Mouse (Mus musculus) MN1 (cell line): ENCODE measurements around the gene Gm10282.

Source experiments
- DNase-seq: peaks from one replicate; pipeline ENCODE4 v3.0.0-alpha.2; 2016; ENCODE audit warnings: low spot score

Gm10282 gene

GRCm38 (mm10) chr8:72305210-72305905 is at the start of gene Gm10282:
Gene Gm10282, minus strand, starts transcription at chr8:72305260.
- no peak for DNase-seq

DNA sequence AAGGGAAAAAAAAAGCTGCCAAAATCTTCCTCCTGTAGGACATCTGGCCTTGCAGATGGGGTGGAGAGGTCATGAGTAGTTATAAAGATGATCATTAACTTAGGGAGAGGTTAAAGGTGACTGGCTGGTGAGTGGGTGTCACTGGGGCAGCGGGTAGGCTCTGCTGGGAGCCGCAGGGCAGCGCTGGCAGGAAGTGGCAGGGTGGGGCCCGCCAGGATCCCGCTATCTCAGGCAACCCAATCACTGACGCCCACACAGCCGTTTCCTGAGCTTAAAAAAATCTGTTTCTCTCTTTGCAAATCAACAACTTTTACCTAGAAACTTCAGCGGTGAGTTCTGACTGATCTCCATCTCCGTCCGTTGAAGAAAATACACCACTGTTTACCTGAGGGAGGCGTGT is 49.2 kb upstream of the Gm10282 start:
- no peak for DNase-seq

GRCm38 (mm10) chr8:72353700-72354045 is 48.6 kb upstream of the Gm10282 start:
- DNase-seq = no peak

- DNase-seq = no peak
Observed at GRCm38 (mm10) chr8:72352951-72353699, 48.1 kb upstream of the Gm10282 start.

GRCm38 (mm10) chr8:72351405-72352005 is 46.4 kb upstream of the Gm10282 start:
- DNase-seq = no peak

DNA sequence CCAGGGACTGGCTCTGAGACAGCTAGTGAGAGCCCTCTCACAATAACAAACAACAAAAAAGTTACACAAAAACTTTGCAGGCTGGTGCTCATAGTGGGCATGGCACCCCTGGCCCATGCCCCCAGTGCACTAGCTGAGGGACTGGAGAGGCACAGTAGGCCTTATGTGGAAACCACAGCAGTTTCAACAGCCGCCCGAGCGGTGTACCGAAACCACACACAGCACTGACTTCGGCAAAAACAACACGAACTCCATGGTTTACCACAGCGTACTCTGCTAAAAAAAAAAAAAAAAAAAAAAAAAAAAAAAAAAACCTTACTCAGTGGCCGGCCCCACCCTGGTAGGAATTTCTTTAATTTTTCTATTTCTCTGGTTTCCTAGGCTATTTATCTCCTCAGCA is 45.7 kb upstream of the Gm10282 start:
- DNase-seq = no peak

GRCm38 (mm10) chr8:72349838-72350237 is 44.8 kb upstream of the Gm10282 start:
- no peak for DNase-seq

GRCm38 (mm10) chr8:72348956-72349355 is 43.9 kb upstream of the Gm10282 start:
- DNase-seq = no peak

DNA sequence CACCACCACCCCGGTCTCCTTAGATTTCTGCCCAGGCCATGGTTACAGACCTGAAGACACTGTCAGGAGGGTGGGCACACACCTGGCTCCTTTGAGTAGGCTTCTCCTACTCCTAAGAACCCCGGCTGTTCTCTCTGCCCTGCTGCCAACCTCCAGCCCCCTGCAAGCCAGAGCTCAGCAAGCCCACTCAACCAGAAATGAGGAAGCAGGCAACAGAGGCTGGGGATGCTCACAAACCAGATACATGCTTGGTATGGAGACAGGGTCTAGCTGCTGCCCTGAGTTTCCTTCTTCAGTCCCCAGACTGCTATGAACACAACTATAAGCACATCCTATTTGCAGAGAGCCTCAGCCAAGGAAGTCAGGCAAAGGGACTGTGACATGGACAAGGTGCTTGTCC is 43.1 kb upstream of the Gm10282 start:
- DNase-seq = no peak

- no peak for DNase-seq
Observed at GRCm38 (mm10) chr8:72347553-72347952, 42.5 kb upstream of the Gm10282 start.

DNA sequence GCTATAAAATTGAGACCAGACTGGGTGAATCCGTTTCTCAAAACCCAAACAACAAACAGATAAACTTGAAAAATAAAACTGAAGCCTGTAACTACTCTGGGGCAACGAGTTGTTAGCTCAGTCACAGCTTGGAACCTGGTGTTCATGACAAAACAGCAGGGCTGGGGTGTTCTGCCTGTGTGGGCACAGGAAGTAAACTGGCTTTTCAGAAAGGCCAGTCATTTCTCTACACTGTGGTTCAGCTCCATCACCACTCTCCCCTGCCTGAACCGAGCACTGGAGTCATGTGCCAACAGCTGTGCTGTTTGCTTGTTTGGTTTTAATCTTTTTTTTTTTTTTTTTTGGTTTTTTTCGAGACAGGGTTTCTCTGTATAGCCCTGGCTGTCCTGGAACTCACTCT is 38.7 kb upstream of the Gm10282 start:
- no peak for DNase-seq

GRCm38 (mm10) chr8:72342556-72343300 is 37.7 kb upstream of the Gm10282 start:
- DNase-seq = no peak

DNA sequence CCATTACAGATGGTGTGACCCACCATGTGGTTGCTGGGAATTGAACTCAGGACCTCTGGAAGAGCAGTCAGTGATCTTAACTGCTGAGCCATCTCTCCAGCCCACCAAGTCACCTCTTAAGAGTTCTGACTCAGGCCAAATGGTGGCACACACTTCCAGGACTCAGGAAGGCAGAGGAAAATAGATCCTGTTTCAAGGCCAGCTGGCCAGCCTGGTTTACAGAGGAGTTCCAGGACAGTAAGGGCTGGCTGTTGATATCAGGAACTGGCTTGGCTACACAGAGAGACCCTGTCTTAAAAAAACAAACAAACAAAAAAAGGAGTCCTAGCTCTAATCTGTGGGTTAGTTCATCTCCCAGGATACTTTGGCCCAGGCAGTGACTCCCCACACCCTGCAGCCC is 32.0 kb upstream of the Gm10282 start:
- no peak for DNase-seq

GRCm38 (mm10) chr8:72336273-72336672 is 31.2 kb upstream of the Gm10282 start:
- DNase-seq = no peak

DNA sequence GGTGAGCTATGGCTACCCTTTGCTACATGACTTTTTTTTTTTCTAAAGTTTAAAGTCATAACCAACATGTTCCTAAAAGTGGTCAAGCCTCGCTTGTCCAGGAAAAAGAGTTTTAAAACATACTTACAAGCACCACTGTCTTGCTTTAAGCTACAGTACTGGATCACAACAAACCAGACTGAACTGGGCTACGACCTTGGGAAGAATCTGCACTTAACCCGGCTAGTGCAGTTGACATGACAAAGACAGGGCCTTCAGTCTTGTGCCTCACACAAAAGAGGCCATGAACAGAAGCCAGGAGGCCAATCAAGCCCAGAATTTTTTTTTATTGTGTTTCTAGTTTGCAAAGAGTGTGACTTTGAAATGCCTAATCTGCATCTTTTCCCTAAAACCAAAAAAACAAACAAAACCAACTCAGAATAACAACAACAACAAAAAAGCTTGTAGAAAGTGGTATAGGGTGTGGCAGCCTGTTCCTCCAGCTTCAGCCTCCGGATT is 29.1 kb upstream of the Gm10282 start:
- DNase-seq = no peak

- no peak for DNase-seq
Observed at GRCm38 (mm10) chr8:72333429-72334143, 28.5 kb upstream of the Gm10282 start.

- no peak for DNase-seq
Observed at GRCm38 (mm10) chr8:72331631-72332030, 26.6 kb upstream of the Gm10282 start.

DNA sequence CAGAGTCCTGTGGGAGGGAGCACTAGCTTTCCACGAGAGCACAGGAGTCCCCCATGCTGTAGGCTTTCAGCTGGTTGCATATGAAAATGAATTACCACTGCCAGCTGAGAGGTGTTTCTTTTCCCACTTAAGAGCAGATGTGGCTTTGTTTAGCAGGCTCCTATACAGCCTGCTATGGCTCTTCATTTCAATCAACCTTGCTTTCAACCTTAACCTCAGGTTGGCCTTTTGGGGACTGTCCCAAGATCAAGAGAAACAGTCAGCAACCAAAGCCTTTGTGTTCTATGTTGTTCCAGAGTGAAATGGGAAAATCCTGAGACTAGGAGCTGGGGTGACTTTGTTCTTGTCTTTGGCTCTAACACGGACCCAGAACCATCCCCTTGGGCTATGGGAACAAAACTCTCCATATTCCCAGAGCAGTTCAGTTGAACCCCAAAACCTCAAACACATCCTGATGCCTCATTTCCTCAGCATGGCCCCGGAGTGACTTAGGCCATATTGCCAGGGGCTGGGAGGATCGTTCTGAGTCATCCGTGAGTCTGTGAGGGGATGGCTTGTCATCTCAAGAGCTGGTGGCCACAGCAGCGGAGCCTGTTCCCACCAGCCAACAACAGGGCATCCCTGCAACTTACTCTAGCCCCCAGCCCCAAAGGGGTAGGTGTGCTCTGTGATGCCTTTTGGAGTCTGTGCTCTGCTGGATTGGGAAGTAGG is 25.9 kb upstream of the Gm10282 start:
- DNase-seq = no peak

- DNase-seq = no peak
Observed at GRCm38 (mm10) chr8:72329116-72329515, 24.1 kb upstream of the Gm10282 start.

GRCm38 (mm10) chr8:72324708-72325107 is 19.6 kb upstream of the Gm10282 start:
- no peak for DNase-seq

DNA sequence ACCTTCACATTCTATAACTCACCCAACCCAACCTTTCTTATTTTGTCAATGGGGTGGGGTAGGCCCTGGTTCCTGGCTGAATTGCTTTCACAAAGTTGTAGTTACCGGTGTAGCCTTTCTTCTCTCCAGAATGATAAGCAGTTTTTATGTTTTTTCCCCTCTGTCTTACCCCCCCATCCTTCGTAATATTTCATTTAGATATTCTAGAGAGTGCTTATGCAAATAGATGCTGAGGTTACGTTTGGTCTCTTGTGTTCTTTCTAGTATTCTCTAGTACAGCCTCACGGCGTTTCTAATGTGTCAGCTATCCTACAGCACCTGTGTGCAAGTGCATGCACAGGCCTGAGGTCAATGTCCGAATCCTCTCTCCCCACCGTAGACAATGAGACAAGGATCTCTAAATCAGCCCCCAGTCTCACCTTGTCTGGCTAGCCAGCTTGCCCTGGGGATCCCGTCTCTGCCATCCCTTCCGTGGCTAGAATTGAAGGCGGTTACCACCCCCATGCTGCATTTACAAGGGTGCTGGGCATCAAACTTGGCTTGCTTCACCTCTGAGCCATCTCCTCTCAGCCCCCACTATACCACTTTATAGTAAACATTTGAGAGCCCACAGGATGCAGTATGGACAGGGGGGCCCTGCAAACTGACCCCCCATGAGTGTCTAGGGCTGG is 19.1 kb upstream of the Gm10282 start:
- DNase-seq = no peak
